Mouse (Mus musculus): ENCODE data around the gene Ugt2b37. TPM values are rescaled to one million over a fixed set of nuclear protein-coding genes. Genes with fewer than 3 reads are reported as not detected.
"Not testable (repeated sequence)": the region's sequence is repeated elsewhere in the genome, so short reads cannot be mapped to it uniquely, and the experiment has no call there.

Ugt2b37 gene
- polyA plus RNA-seq (2015; fragmentation: Nextera tagmentation; extraction: Ambion mirVana): 26.8 and 28.9 TPM in 2 replicates

DNA sequence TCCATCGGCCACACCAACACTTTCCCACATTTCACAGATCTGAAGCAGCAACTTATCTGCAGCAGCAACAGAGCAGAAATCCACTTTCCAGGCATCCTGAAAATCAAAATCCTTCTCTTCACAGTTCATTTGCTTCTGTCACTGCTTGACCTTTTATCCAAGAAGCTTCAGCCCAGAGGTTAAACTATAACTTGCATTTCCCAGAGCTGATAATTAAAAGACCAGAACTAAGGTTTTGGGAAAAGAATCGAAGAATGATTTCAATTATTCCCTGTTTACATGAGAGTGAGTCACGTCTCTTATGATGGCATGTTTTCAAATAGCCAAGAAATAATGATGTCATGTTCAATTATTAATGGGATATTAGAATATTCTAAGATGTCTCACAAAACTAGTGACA, at the start of gene Ugt2b37:
Ugt2b37 (minus strand) TSS at position 129 of the 400 bp plus-strand sequence.
- H3K9ac ChIP-seq; H3K4me1 ChIP-seq; H3K9me3 ChIP-seq (replicated peaks); H3K27me3 ChIP-seq; H3K4me2 ChIP-seq; H3K4me3 ChIP-seq (replicated peaks); H3K27ac ChIP-seq; ATAC-seq (replicated peaks; ENCODE audit: low FRiP score); H3K36me3 ChIP-seq: not testable (repeated sequence)
- 58% methylated on average over 3 of the region's 3 CpGs for WGBS

DNA sequence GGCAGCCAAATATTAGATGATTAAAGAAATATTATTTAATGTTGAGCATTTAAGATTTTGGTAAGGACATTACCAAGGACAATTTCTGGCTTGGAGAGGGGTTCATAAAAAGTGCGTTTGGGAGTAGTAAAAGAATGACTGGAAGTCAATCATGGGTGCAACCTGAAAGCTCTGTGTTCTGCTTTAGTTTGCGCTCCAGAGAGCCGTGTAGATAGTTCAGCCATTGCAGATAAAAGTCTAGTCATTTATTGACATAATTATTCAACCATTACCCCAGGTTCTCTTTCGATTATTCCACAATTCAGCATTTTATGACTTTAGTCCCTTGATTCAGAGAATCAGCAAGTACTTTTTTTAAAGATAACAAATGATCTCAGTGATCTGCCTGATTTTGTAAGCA, 31.6 kb upstream of the Ugt2b37 start:
- ATAC-seq (replicated peaks; ENCODE audit: low FRiP score): peak; percentile 66
- not testable (repeated sequence) for H3K27me3 ChIP-seq; H3K4me1 ChIP-seq; H3K4me3 ChIP-seq (replicated peaks); H3K36me3 ChIP-seq; H3K27ac ChIP-seq; H3K9me3 ChIP-seq (replicated peaks); H3K9ac ChIP-seq; H3K4me2 ChIP-seq
- WGBS: 67% methylated on average over 4 of the region's 4 CpGs

DNA sequence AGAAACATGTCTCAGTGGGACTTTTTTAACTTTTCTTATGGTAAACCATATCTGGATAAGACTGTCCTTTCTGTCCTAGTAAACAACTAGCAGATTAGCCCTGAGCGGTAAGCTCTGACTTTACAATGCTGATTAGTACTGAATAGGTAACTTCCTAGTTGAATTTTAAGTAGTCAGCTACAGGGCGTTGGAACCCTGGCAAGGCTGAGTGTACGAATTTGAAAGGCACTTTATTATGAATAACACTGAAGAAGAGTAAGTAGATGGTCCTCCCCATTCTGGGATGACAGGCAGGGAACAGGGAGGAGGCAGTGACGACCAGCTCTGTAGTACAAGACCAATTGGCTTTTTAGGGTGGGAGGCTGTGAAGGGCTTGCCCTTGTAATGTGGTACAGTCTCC, 21.4 kb upstream of the Ugt2b37 start:
- H3K4me3 ChIP-seq (replicated peaks); H3K4me2 ChIP-seq; H3K27ac ChIP-seq; H3K9ac ChIP-seq; H3K27me3 ChIP-seq; H3K9me3 ChIP-seq (replicated peaks); ATAC-seq (replicated peaks; ENCODE audit: low FRiP score); H3K4me1 ChIP-seq; H3K36me3 ChIP-seq: not testable (repeated sequence)
- WGBS: 90% methylated on average over 4 of the region's 4 CpGs

DNA sequence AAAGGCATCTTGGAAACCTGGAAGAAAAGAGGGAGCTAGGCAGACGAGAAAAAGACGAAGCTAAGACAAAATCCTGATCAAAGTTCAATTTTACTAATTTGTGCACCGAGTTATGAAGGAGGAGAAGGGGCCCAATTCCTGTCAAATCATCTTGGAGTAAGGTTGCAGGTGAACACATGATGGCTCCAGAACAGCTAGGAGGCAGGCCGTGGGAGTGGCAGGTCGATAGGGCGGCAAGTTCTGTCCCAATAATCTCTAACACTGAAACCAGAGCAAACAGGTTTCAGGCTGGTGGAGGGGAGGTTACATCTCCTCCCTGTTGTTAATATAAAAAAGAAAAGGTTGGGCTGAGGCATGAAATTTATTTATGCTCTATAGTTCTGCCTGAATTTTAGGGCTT, 21.0 kb upstream of the Ugt2b37 start:
- Histone ChIP-seq H3K27me3 (no peaks in the 10 kb centered on the region), H3K9ac (no peak overlapping the region), H3K4me1 (no peaks in the 10 kb centered on the region), H3K4me3 (replicated peaks) (no peak overlapping the region), H3K4me2 (no peak overlapping the region), H3K9me3 (replicated peaks) (no peaks in the 10 kb centered on the region; the same call in 1 of the 2 replicates), H3K27ac (no peak overlapping the region), H3K36me3 (no peaks in the 10 kb centered on the region)
- 88% methylated on average over 6 of the region's 6 CpGs for WGBS
- no peak for ATAC-seq (replicated peaks; ENCODE audit: low FRiP score)

GRCm38 (mm10) chr5:87255831-87256230, 1.2 kb upstream of the Ugt2b37 start:
- ATAC-seq (replicated peaks; ENCODE audit: low FRiP score): no peak
- no peak overlapping the region for H3K9ac ChIP-seq
- H3K4me2 ChIP-seq: no peak overlapping the region
- no peak overlapping the region for H3K4me3 ChIP-seq (replicated peaks)
- H3K4me1 ChIP-seq: no peaks in the 10 kb centered on the region
- H3K27me3 ChIP-seq: no peaks in the 10 kb centered on the region
- 85% methylated on average over 3 of the region's 3 CpGs for WGBS
- no peaks in the 10 kb centered on the region for H3K36me3 ChIP-seq
- 0 out of 2 replicates have a peak, but pooled peaks cover 2% of the 10 kb centered on the region for H3K9me3 ChIP-seq (replicated peaks)
- H3K27ac ChIP-seq: no peak overlapping the region

DNA sequence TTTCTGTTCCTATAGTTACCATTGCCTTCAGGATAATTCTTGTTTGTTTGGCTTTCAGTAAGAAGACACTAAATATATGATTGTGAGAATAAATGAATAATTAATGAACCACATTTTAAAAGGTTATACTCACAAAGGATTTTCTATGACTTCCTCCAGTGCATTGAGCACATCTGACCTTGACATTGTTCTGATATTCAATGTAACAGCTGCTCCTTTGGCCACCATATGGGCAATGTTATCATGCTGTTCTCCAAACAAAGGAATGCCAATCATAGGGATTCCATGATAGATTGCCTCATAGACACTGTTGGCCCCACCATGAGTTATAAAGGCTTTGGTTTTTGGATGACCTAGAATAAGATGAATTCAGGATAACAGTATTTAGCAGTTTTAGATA, 12.5 kb downstream of the Ugt2b37 start:
- not testable (repeated sequence) for H3K4me1 ChIP-seq; H3K4me3 ChIP-seq (replicated peaks); H3K9ac ChIP-seq; H3K9me3 ChIP-seq (replicated peaks); H3K27ac ChIP-seq; H3K27me3 ChIP-seq; H3K36me3 ChIP-seq; ATAC-seq (replicated peaks; ENCODE audit: low FRiP score); H3K4me2 ChIP-seq

GRCm38 (mm10) chr5:87196430-87196829, 58.2 kb downstream of the Ugt2b37 start:
- H3K4me2 ChIP-seq; ATAC-seq (replicated peaks; ENCODE audit: low FRiP score); H3K4me3 ChIP-seq (replicated peaks); H3K36me3 ChIP-seq; H3K9me3 ChIP-seq (replicated peaks); H3K27me3 ChIP-seq; H3K27ac ChIP-seq; H3K9ac ChIP-seq; H3K4me1 ChIP-seq: not testable (repeated sequence)
- WGBS: 62% methylated on average over 2 of the region's 2 CpGs

Other genes starting within 250 kb of the Ugt2b37 start
- gene Ugt2b36, start 162.2 kb downstream of the Ugt2b37 start, polyA plus RNA-seq (2015; fragmentation: Nextera tagmentation; extraction: Ambion mirVana): 0.39 and 0.46 TPM in 2 replicates
- 12.8 and 13.5 TPM in 2 replicates for gene Ugt2b5, start 114.5 kb downstream of the Ugt2b37 start, polyA plus RNA-seq (2015; fragmentation: Nextera tagmentation; extraction: Ambion mirVana)
- 0.08 TPM in 1 of 2 replicates, not detected in the other for gene Ugt2a3, start 82.4 kb upstream of the Ugt2b37 start, polyA plus RNA-seq (2015; fragmentation: Nextera tagmentation; extraction: Ambion mirVana)
- gene Ugt2b38, start 169.4 kb upstream of the Ugt2b37 start, polyA plus RNA-seq (2015; fragmentation: Nextera tagmentation; extraction: Ambion mirVana): 2.2 and 2.8 TPM in 2 replicates
- gene Ugt2a2, start 227.5 kb upstream of the Ugt2b37 start, polyA plus RNA-seq (2015; fragmentation: Nextera tagmentation; extraction: Ambion mirVana): not detected in 2 replicates
- not detected in 2 replicates for gene Gm43638, start 232.0 kb upstream of the Ugt2b37 start, polyA plus RNA-seq (2015; fragmentation: Nextera tagmentation; extraction: Ambion mirVana)
- not detected in 2 replicates for gene Ugt2a1, start 236.1 kb upstream of the Ugt2b37 start, polyA plus RNA-seq (2015; fragmentation: Nextera tagmentation; extraction: Ambion mirVana)